Mouse (Mus musculus): ENCODE measurements around the gene Gm973. TPM values are rescaled to one million over a fixed set of nuclear protein-coding genes. Genes with fewer than 3 reads are reported as not detected.
A peak's percentile ranks its signal among the peaks of the same experiment; 100 is the strongest.

Gene Gm973
- total and polyA plus RNA-seq, 3 experiments: 0.05 to 3.7 TPM; not detected in 1

DNA sequence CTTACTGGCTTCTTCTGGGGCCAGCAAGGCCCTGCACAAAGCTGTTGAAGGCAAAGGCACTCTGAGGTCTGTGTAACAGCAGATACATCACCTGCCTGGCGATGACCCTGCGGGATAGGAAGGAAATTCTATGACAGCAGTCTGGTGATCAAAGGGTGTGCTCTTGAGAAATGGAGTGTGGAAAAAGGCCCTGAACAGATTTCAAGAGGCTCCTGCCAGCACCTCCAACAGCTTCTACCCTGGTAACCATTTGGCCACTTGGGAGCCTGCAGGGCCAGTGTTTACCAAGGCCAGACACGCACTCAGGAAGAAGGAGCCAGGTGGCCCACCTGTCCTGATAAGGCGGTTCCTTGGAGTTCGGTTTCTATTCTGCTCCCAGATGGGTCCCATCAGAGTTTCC is 63.3 kb downstream of the Gm973 start:
- H3K4me3 ChIP-seq (ENCODE audit: low read depth, low read length): no peak overlapping the region
- DNase-seq (ENCODE audit: low spot score) (no peak), ATAC-seq (ENCODE audit: extremely low read depth, insufficient number of reproducible peaks, low FRiP score, poor library complexity, severe bottlenecking) (no peak)
- TF ChIP-seq GATA1 (IDR thresholded peaks at IDR 0.05; ENCODE audit: borderline replicate concordance, low read length) (no peak), POLR2AphosphoS5 (IDR thresholded peaks at IDR 0.05; ENCODE audit: insufficient replicate concordance, low read depth, low read length) (no peak), CTCF (IDR thresholded peaks at IDR 0.05; ENCODE audit: low read depth, low read length) (no peak), GATA2 (IDR thresholded peaks at IDR 0.05; ENCODE audit: borderline replicate concordance, low read depth, low read length) (no peak), TAL1 (conservative IDR thresholded peaks at IDR 0.05; ENCODE audit: low read depth, low read length) (no peak)
- H3K9me3 ChIP-seq (replicated peaks): no peaks in the 10 kb centered on the region
- H3K4me1 ChIP-seq (ENCODE audit: insufficient read depth, low read depth, low read length): peaks cover 16% of the 10 kb centered on the region
- peaks cover 50% of the 10 kb centered on the region for H3K27me3 ChIP-seq (ENCODE audit: insufficient read depth, low read length)
- no peaks in the 10 kb centered on the region for H3K36me3 ChIP-seq (replicated peaks)

DNA sequence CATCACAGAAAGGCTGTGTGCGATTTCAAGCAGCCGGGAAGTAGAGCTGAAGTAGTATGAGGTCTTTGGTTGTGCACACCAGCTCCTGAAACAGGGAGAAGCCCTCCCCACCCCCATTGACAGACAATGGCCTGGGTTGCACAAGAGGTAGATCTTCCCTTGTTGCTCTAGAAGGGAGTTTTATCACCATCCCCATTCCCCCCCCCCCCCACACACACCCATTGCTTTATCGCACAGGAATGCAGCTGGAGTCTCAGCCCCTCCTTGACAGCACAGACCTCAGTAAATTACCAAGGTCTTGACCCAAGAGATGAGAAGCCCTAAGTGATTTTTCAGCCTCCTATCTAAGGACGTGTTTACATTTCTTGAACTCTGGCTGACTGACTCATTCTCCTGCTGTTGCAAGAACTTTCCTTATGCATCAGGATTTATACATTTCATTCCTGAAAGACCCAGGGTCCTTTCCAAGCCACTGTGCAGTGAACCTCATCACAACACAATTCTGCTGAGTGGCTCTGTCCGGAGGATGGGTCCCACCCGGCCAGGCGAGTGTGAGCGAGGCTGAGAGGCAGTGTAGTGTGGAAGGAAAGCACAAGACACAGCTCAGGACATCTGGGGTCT is 64.2 kb downstream of the Gm973 start:
- no peak for TF ChIP-seq GATA1 (IDR thresholded peaks at IDR 0.05; ENCODE audit: borderline replicate concordance, low read length)
- Histone ChIP-seq H3K4me3 (ENCODE audit: low read depth, low read length) (no peak overlapping the region), H3K27me3 (ENCODE audit: insufficient read depth, low read length) (peaks cover 46% of the 10 kb centered on the region), H3K9me3 (replicated peaks) (no peaks in the 10 kb centered on the region), H3K4me1 (ENCODE audit: insufficient read depth, low read depth, low read length) (peaks cover 16% of the 10 kb centered on the region), H3K36me3 (replicated peaks) (no peaks in the 10 kb centered on the region)
- no peak for DNase-seq (ENCODE audit: low spot score)
- ATAC-seq (ENCODE audit: extremely low read depth, insufficient number of reproducible peaks, low FRiP score, poor library complexity, severe bottlenecking): peak; percentile 45

DNA sequence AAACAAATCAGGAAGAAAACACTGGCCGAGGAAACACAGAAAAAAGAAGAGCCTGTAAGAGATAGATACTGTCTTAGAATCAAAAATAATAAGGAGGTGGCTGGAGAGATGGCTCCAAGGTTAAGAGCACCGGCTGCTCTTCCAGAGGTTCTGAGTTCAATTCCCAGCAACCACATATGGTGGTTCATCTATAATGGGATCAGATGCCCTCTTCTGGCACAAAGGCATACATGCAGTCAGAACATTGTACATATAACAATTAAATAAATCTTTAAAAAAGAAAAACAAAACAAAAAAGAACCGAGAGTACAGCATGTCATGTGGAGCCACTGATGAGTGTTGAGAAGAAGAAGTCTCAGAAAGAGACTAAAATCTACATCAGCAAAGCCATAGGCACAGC is 64.8 kb downstream of the Gm973 start:
- Histone ChIP-seq H3K36me3 (replicated peaks) (no peaks in the 10 kb centered on the region), H3K4me3 (ENCODE audit: low read depth, low read length) (no peak overlapping the region), H3K4me1 (ENCODE audit: insufficient read depth, low read depth, low read length) (peaks cover 16% of the 10 kb centered on the region), H3K9me3 (replicated peaks) (no peaks in the 10 kb centered on the region), H3K27me3 (ENCODE audit: insufficient read depth, low read length) (peaks cover 44% of the 10 kb centered on the region)
- DNase-seq (ENCODE audit: low spot score) (no peak), ATAC-seq (ENCODE audit: extremely low read depth, insufficient number of reproducible peaks, low FRiP score, poor library complexity, severe bottlenecking) (no peak)
- no peak for TF ChIP-seq GATA2 (IDR thresholded peaks at IDR 0.05; ENCODE audit: borderline replicate concordance, low read depth, low read length)
- TF ChIP-seq POLR2AphosphoS5 (IDR thresholded peaks at IDR 0.05; ENCODE audit: insufficient replicate concordance, low read depth, low read length): no peak
- TF ChIP-seq TAL1 (conservative IDR thresholded peaks at IDR 0.05; ENCODE audit: low read depth, low read length): no peak
- TF ChIP-seq GATA1 (IDR thresholded peaks at IDR 0.05; ENCODE audit: borderline replicate concordance, low read length): no peak
- no peak for TF ChIP-seq CTCF (IDR thresholded peaks at IDR 0.05; ENCODE audit: low read depth, low read length)

DNA sequence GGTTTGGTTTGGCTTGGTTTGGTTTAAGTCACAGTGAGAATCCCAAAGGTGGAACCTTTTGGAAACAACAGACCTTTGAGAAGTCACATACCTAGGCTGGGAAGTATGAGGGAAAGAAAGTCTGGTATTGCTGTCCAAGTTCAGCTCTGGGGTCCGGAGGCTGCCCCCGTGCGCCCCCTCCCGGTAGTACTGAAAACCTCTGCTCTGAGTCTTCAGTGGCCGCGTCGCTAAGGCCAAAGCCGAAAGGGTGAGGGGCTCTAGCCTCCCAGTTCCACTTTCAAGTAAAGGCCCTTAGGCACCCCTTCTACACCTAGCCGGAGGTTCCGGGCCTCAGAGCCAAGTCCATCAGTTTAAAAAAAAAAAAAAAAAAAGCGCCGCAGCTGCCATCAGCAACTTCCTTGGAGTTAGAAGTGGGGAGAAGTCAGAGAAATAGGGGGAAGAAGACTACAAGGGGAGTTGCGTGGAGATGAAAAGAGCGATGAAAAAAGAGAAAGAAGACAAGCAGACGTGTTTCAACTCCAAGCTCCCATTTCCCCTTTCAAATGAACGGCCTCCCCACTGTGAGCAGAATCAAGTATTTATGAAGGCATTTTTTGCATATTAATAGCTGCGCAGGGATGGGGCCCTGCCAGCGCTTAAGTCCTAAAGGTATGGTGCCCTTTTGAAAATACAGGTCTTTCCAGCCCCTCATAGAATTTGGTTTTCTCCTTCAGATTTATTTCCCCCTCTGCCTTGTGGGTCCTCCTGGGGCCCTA is 68.8 kb downstream of the Gm973 start:
- DNase-seq (ENCODE audit: low spot score) (peak; percentile 54), ATAC-seq (ENCODE audit: extremely low read depth, insufficient number of reproducible peaks, low FRiP score, poor library complexity, severe bottlenecking) (peak; percentile 46; the same call in 1 of the 2 replicates)
- H3K4me1 ChIP-seq (ENCODE audit: insufficient read depth, low read depth, low read length): peaks cover 15% of the 10 kb centered on the region
- no peaks in the 10 kb centered on the region for H3K9me3 ChIP-seq (replicated peaks)
- TF ChIP-seq POLR2AphosphoS5 (IDR thresholded peaks at IDR 0.05; ENCODE audit: insufficient replicate concordance, low read depth, low read length) (no peak), CTCF (IDR thresholded peaks at IDR 0.05; ENCODE audit: low read depth, low read length) (peak; percentile 73), GATA1 (IDR thresholded peaks at IDR 0.05; ENCODE audit: borderline replicate concordance, low read length) (no peak), GATA2 (IDR thresholded peaks at IDR 0.05; ENCODE audit: borderline replicate concordance, low read depth, low read length) (no peak), TAL1 (conservative IDR thresholded peaks at IDR 0.05; ENCODE audit: low read depth, low read length) (no peak)
- no peaks in the 10 kb centered on the region for H3K36me3 ChIP-seq (replicated peaks)
- H3K4me3 ChIP-seq (ENCODE audit: low read depth, low read length): no peak overlapping the region; the same call in 1 of the 2 replicates
- peaks cover 33% of the 10 kb centered on the region for H3K27me3 ChIP-seq (ENCODE audit: insufficient read depth, low read length)

DNA sequence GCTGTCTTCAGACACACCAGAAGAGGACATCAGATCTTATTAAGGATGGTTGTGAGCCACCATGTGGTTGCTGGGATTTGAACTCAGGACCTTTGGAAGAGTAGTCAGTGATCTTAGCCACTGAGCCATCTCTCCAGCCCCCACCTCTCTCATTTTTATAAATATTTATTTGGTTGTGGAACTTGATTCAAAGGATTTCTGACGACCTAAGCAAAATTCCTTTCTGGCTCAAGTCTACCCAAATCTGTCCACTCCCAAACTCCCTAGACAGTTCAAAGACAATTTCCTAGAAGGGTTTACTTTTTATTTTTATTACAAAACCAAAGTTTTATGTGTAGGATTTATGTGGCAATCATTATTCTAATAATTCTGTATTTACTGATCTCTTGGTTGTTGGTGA is 73.2 kb downstream of the Gm973 start:
- H3K27me3 ChIP-seq (ENCODE audit: insufficient read depth, low read length): peaks cover 47% of the 10 kb centered on the region
- no peak for ATAC-seq (ENCODE audit: extremely low read depth, insufficient number of reproducible peaks, low FRiP score, poor library complexity, severe bottlenecking)
- no peak overlapping the region for H3K4me3 ChIP-seq (ENCODE audit: low read depth, low read length)
- TF ChIP-seq POLR2AphosphoS5 (IDR thresholded peaks at IDR 0.05; ENCODE audit: insufficient replicate concordance, low read depth, low read length) (no peak), GATA1 (IDR thresholded peaks at IDR 0.05; ENCODE audit: borderline replicate concordance, low read length) (no peak), TAL1 (conservative IDR thresholded peaks at IDR 0.05; ENCODE audit: low read depth, low read length) (no peak)
- H3K36me3 ChIP-seq (replicated peaks): no peaks in the 10 kb centered on the region
- H3K4me1 ChIP-seq (ENCODE audit: insufficient read depth, low read depth, low read length): peaks cover 6% of the 10 kb centered on the region
- H3K9me3 ChIP-seq (replicated peaks): no peaks in the 10 kb centered on the region
- no peak for DNase-seq (ENCODE audit: low spot score)

DNA sequence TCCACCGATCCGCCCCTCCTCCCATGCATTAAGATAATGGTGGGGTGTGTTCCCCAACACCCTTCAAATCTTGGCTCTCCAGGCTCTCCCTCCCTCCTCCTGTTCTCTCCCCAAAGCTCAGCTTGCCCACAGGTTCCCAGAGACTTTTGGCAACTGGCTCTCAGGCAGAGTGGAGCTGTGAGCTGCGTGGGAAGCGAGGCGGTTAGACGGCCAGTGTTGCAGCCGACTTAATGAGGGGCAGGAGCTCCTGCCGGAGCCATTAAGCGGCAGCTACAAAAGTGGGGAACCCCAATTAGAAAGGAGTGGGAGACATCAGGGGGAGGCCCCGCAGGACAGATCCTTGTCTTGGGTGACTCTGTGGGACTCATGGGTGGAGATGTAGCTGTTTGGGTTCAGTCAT is 76.3 kb downstream of the Gm973 start:
- peaks cover 63% of the 10 kb centered on the region for H3K27me3 ChIP-seq (ENCODE audit: insufficient read depth, low read length)
- H3K4me1 ChIP-seq (ENCODE audit: insufficient read depth, low read depth, low read length): no peaks in the 10 kb centered on the region
- H3K4me3 ChIP-seq (ENCODE audit: low read depth, low read length): no peak overlapping the region
- no peak for TF ChIP-seq GATA1 (IDR thresholded peaks at IDR 0.05; ENCODE audit: borderline replicate concordance, low read length)
- no peaks in the 10 kb centered on the region for H3K36me3 ChIP-seq (replicated peaks)
- no peaks in the 10 kb centered on the region for H3K9me3 ChIP-seq (replicated peaks)
- DNase-seq (ENCODE audit: low spot score): no peak
- ATAC-seq (ENCODE audit: extremely low read depth, insufficient number of reproducible peaks, low FRiP score, poor library complexity, severe bottlenecking): no peak

Measured in G1E (cell line).